Mouse (Mus musculus): Measurements from ENCODE around the gene Alox5ap. TPM values are rescaled to one million over a fixed set of nuclear protein-coding genes. Genes with fewer than 3 reads are reported as not detected.

The Alox5ap gene
- polyA plus RNA-seq, 1 experiment: 15.8 TPM

DNA sequence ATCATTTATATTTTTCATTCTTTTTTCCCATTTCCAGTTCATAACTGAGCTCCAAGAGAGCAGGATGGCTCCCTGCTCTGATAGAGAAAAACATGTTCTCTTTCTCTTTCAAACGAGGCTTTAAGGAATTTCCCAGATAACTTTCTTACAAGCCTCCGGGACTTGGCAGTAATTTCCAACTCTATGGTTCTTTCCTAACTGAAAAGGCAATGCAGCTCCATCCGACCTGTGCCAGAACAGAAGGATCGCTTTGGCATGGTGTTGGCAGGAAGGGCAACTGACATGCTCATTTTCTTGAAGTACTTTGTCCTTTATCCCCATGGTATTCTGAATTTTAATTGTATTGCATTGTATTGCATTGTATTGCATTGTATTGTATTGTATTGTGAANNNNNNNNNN lies 33.7 kb downstream of the Alox5ap start:
- 59% methylated on average over 4 of the region's 4 CpGs for WGBS
- H3K4me3 ChIP-seq (ENCODE audit: insufficient read depth, low read depth, low read length): no peak overlapping the region

DNA sequence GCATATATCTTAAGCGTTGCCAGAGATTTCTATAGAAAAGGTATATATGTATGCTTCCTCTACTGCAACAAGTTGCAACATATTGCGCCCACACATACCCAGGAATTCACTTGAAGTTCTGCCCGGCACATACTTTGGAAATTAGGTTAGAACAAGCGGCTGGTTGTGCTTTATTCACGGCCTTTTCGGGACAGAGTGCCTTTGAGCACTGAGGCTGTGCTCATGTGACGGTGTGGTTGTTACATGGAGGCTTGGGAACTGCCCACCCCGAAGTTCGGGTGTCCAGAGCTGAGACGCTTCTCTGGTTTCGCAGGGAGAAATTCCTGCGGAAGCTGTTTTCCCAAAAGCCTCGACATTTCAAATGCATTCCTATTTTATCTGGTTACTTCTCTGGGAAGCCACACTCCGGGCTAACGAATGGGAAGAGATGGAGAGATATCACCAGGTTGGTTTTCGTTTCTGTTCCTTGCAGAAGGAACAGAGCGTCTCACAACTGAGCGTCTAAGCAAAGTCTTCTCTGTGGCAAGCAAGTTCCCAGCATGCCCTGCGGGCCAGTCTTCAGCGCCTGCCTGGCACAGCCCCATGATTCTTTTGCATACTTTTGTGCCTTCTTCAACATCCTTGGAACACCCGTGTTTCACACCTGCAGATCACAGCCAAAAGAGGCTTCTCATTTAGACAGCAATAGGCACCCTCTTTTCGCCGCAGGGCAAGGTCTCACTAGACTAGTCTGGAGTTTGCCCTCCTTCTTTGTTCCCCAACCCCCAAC lies 48.5 kb downstream of the Alox5ap start:
- Histone ChIP-seq H3K27me3 (replicated peaks; ENCODE audit: control insufficient read depth, insufficient read depth, low read length) (no peaks in the 10 kb centered on the region), H3K4me1 (ENCODE audit: control insufficient read depth, insufficient read depth, low read length) (peaks cover 3% of the 10 kb centered on the region; the same call in 1 of the 2 replicates), H3K36me3 (ENCODE audit: control insufficient read depth, insufficient read depth, low read length) (no peaks in the 10 kb centered on the region), H3K27ac (ENCODE audit: insufficient read depth, low read depth, low read length) (peak overlapping the region; percentile 2), H3K4me3 (ENCODE audit: insufficient read depth, low read depth, low read length) (peak overlapping the region; percentile 9)
- DNase-seq: peak; percentile 75
- WGBS: 22% methylated on average over 23 of the region's 23 CpGs
- no peak for TF ChIP-seq CTCF (conservative IDR thresholded peaks at IDR 0.05; ENCODE audit: insufficient read depth, insufficient read length, low read depth, low read length)
- no peak for TF ChIP-seq POLR2A (IDR thresholded peaks at IDR 0.05; ENCODE audit: low read depth, low read length)

More for the DNA sequence above, 33.7 kb downstream of the Alox5ap start:
- TF ChIP-seq POLR2A (IDR thresholded peaks at IDR 0.05; ENCODE audit: low read depth, low read length) (no peak), CTCF (conservative IDR thresholded peaks at IDR 0.05; ENCODE audit: insufficient read depth, insufficient read length, low read depth, low read length) (no peak)
- no peaks in the 10 kb centered on the region for H3K36me3 ChIP-seq (ENCODE audit: control insufficient read depth, insufficient read depth, low read length)
- H3K4me1 ChIP-seq (ENCODE audit: control insufficient read depth, insufficient read depth, low read length): no peaks in the 10 kb centered on the region
- no peak overlapping the region for H3K27ac ChIP-seq (ENCODE audit: insufficient read depth, low read depth, low read length)
- DNase-seq: no peak
- no peaks in the 10 kb centered on the region for H3K27me3 ChIP-seq (replicated peaks; ENCODE audit: control insufficient read depth, insufficient read depth, low read length)

DNA sequence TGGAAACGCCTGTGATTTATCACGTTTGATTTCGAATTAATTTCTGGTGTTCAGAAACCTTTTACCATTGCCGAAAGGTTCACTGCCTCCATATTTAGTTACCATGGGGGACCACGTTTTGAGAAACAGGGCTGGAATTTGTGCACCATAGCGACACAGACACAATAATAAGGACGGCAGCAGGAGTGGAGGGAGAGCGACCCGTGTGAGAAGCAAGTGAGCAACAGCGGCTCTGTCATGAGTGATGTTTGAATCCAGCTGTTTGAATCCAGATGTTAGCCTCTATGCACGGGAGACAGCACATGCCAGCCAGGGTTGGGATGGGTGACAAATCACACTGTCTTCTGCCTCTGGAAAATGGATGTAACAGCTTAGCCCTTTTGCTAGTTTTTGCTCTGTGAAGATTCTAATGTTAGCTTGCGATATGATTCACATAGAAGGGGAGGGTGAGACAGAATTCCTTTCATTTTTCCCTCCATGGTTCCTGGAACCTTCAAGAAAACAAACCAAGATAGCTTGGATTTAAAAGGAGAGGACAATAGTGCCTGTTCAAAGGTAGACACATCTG lies 50.0 kb downstream of the Alox5ap start:
- WGBS: 57% methylated on average over 12 of the region's 12 CpGs
- no peaks in the 10 kb centered on the region for H3K27me3 ChIP-seq (replicated peaks; ENCODE audit: control insufficient read depth, insufficient read depth, low read length)
- TF ChIP-seq CTCF (conservative IDR thresholded peaks at IDR 0.05; ENCODE audit: insufficient read depth, insufficient read length, low read depth, low read length) (no peak), POLR2A (IDR thresholded peaks at IDR 0.05; ENCODE audit: low read depth, low read length) (no peak)
- H3K27ac ChIP-seq (ENCODE audit: insufficient read depth, low read depth, low read length): no peak overlapping the region
- peaks cover 3% of the 10 kb centered on the region; the same call in 1 of the 2 replicates for H3K4me1 ChIP-seq (ENCODE audit: control insufficient read depth, insufficient read depth, low read length)
- no peaks in the 10 kb centered on the region for H3K36me3 ChIP-seq (ENCODE audit: control insufficient read depth, insufficient read depth, low read length)
- H3K4me3 ChIP-seq (ENCODE audit: insufficient read depth, low read depth, low read length): no peak overlapping the region
- DNase-seq: no peak

DNA sequence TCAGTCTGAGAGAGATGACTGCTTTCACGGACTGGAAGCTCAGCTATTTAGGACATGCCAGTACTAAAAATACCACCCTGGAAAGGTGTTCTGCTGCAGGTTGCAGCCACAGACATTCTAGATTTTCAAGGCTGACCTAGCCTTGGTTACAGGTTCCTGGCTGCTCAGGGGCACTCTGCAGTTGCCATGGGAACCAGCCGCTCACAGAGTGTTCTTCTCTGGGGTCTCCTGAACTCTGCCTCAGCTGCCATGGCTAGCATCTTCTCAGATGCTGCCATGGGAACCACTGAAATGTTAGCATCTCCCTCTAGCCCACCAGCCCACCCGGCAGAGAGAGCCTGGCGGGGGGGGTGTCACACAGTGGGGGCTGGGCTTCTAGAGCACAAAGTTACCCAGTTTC lies 52.4 kb downstream of the Alox5ap start:
- no peak for TF ChIP-seq POLR2A (IDR thresholded peaks at IDR 0.05; ENCODE audit: low read depth, low read length)
- no peak for TF ChIP-seq CTCF (conservative IDR thresholded peaks at IDR 0.05; ENCODE audit: insufficient read depth, insufficient read length, low read depth, low read length)
- H3K27ac ChIP-seq (ENCODE audit: insufficient read depth, low read depth, low read length): no peak overlapping the region
- H3K36me3 ChIP-seq (ENCODE audit: control insufficient read depth, insufficient read depth, low read length): no peaks in the 10 kb centered on the region
- no peak overlapping the region for H3K4me3 ChIP-seq (ENCODE audit: insufficient read depth, low read depth, low read length)
- H3K27me3 ChIP-seq (replicated peaks; ENCODE audit: control insufficient read depth, insufficient read depth, low read length): no peaks in the 10 kb centered on the region
- no peak for DNase-seq
- 35% methylated on average over 4 of the region's 4 CpGs for WGBS
- peaks cover 12% of the 10 kb centered on the region; the same call in 1 of the 2 replicates for H3K4me1 ChIP-seq (ENCODE audit: control insufficient read depth, insufficient read depth, low read length)

DNA sequence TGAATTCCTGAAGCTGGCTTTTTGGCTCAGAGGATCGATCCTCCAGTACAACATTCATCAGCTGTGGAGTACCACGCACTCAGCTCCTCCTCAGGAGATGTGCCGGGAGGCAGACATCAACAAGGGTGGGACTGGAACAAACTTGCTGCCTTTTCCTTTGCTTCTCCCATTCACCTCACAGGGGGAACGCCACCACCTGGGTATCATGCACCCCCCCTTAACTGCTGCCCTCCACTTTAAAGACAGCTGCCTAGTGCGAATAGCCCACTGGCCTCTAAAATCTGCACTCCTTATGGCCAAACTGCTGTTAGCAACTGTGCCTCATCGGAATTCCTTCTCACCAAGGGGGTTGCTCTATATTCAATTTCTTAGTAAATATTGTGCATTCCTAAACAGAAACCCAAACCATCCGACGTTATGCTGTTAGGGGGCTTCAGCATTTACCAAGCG lies 55.3 kb downstream of the Alox5ap start:
- H3K4me3 ChIP-seq (ENCODE audit: insufficient read depth, low read depth, low read length): no peak overlapping the region
- TF ChIP-seq CTCF (conservative IDR thresholded peaks at IDR 0.05; ENCODE audit: insufficient read depth, insufficient read length, low read depth, low read length): no peak
- no peak for TF ChIP-seq POLR2A (IDR thresholded peaks at IDR 0.05; ENCODE audit: low read depth, low read length)
- H3K27ac ChIP-seq (ENCODE audit: insufficient read depth, low read depth, low read length): peak overlapping the region; percentile 62
- no peaks in the 10 kb centered on the region for H3K27me3 ChIP-seq (replicated peaks; ENCODE audit: control insufficient read depth, insufficient read depth, low read length)
- DNase-seq: no peak
- H3K36me3 ChIP-seq (ENCODE audit: control insufficient read depth, insufficient read depth, low read length): no peaks in the 10 kb centered on the region
- WGBS: 56% methylated on average over 9 of the region's 9 CpGs
- peaks cover 9% of the 10 kb centered on the region; the same call in 1 of the 2 replicates for H3K4me1 ChIP-seq (ENCODE audit: control insufficient read depth, insufficient read depth, low read length)

GRCm38 (mm10) chr5:149320534-149321482 lies 56.2 kb downstream of the Alox5ap start:
- Histone ChIP-seq H3K4me3 (ENCODE audit: insufficient read depth, low read depth, low read length) (no peak overlapping the region), H3K4me1 (ENCODE audit: control insufficient read depth, insufficient read depth, low read length) (peaks cover 9% of the 10 kb centered on the region; the same call in 1 of the 2 replicates), H3K36me3 (ENCODE audit: control insufficient read depth, insufficient read depth, low read length) (no peaks in the 10 kb centered on the region), H3K27me3 (replicated peaks; ENCODE audit: control insufficient read depth, insufficient read depth, low read length) (no peaks in the 10 kb centered on the region), H3K27ac (ENCODE audit: insufficient read depth, low read depth, low read length) (peak overlapping the region; percentile 62)
- 7% methylated on average over 15 of the region's 15 CpGs for WGBS
- peak; percentile 89 for DNase-seq
- TF ChIP-seq POLR2A (IDR thresholded peaks at IDR 0.05; ENCODE audit: low read depth, low read length) (no peak), CTCF (conservative IDR thresholded peaks at IDR 0.05; ENCODE audit: insufficient read depth, insufficient read length, low read depth, low read length) (no peak)

All from kidney, adult 2 months (tissue).